Mouse (Mus musculus) ovary, adult 18-20 months (tissue): ENCODE data around the gene Prdx3.
"Not testable (repeated sequence)": the region's sequence is repeated elsewhere in the genome, so short reads cannot be mapped to it uniquely, and the experiment has no call there.

Source experiments
- DNase-seq: peaks from one replicate; pipeline ENCODE4 v3.0.0; 2022; ENCODE audit warnings: low spot score, mixed read lengths

Prdx3 gene

GRCm38 (mm10) chr19:60866169-60866568 lies 8.2 kb downstream of the Prdx3 start:
- not testable (repeated sequence) for DNase-seq

- DNase-seq, result peak; percentile 92
These were observed 13.3 kb downstream of the Prdx3 start, which contains the start of gene Sfxn4 for GRCm38 (mm10) chr19:60860868-60861700. Gene Sfxn4 (minus strand): TSS chr19:60861479.

- no peak for DNase-seq
These were observed 28.6 kb downstream of the Prdx3 start for GRCm38 (mm10) chr19:60845731-60846130.

GRCm38 (mm10) chr19:60843324-60843723 lies 31.0 kb downstream of the Prdx3 start:
- no peak for DNase-seq

GRCm38 (mm10) chr19:60837747-60838146 lies 36.6 kb downstream of the Prdx3 start:
- peak; percentile 21 for DNase-seq

GRCm38 (mm10) chr19:60818677-60819076 lies 55.7 kb downstream of the Prdx3 start:
- no peak for DNase-seq
